Mouse (Mus musculus): ENCODE results near the gene Zbtb20. TPM values are rescaled to one million over a fixed set of nuclear protein-coding genes. Genes with fewer than 3 reads are reported as not detected.

Gene Zbtb20
- total and polyA plus RNA-seq, 3 experiments: 52.1 to 128 (median 113) TPM

- no peak for DNase-seq
These were observed 634.8 kb downstream of the Zbtb20 start for GRCm38 (mm10) chr16:43510516-43510915.

GRCm38 (mm10) chr16:43511531-43511930, 635.9 kb downstream of the Zbtb20 start:
- DNase-seq: no peak

- no peak for DNase-seq
These were observed 638.3 kb downstream of the Zbtb20 start for GRCm38 (mm10) chr16:43513933-43514332.

GRCm38 (mm10) chr16:43515538-43515937, 639.9 kb downstream of the Zbtb20 start:
- DNase-seq: peak; percentile 49

GRCm38 (mm10) chr16:43520274-43520673, 644.6 kb downstream of the Zbtb20 start:
- DNase-seq: no peak

GRCm38 (mm10) chr16:43522482-43522881, 646.8 kb downstream of the Zbtb20 start:
- DNase-seq: no peak

GRCm38 (mm10) chr16:43524179-43524578, 648.5 kb downstream of the Zbtb20 start:
- DNase-seq: no peak

GRCm38 (mm10) chr16:43525624-43526023, 649.9 kb downstream of the Zbtb20 start:
- no peak for DNase-seq

GRCm38 (mm10) chr16:43528300-43528699, 652.6 kb downstream of the Zbtb20 start:
- DNase-seq: peak; percentile 56

- DNase-seq: no peak
These were observed 655.6 kb downstream of the Zbtb20 start for GRCm38 (mm10) chr16:43531328-43531727.

GRCm38 (mm10) chr16:43534103-43534502, 658.4 kb downstream of the Zbtb20 start:
- no peak for DNase-seq

- DNase-seq: peak; percentile 60
These were observed 660.2 kb downstream of the Zbtb20 start for GRCm38 (mm10) chr16:43535912-43536311.

GRCm38 (mm10) chr16:43537163-43537562, 661.5 kb downstream of the Zbtb20 start:
- DNase-seq: no peak

GRCm38 (mm10) chr16:43539659-43540096, 664.0 kb downstream of the Zbtb20 start:
- DNase-seq: peak; percentile 43

- DNase-seq: no peak
These were observed 664.4 kb downstream of the Zbtb20 start for GRCm38 (mm10) chr16:43540108-43540507.

GRCm38 (mm10) chr16:43540546-43541167, 665.0 kb downstream of the Zbtb20 start:
- DNase-seq: no peak

GRCm38 (mm10) chr16:43545261-43545660, 669.6 kb downstream of the Zbtb20 start:
- DNase-seq: peak; percentile 49

GRCm38 (mm10) chr16:43547323-43548180, 671.9 kb downstream of the Zbtb20 start:
- DNase-seq: peak; percentile 72

- DNase-seq: peak; percentile 65
These were observed 673.1 kb downstream of the Zbtb20 start for GRCm38 (mm10) chr16:43548774-43549173.

- DNase-seq: peak; percentile 61
These were observed 673.9 kb downstream of the Zbtb20 start for GRCm38 (mm10) chr16:43549425-43550089.

- no peak for DNase-seq
These were observed 676.8 kb downstream of the Zbtb20 start for GRCm38 (mm10) chr16:43552443-43552842.

GRCm38 (mm10) chr16:43557385-43557784, 681.7 kb downstream of the Zbtb20 start:
- DNase-seq: no peak

GRCm38 (mm10) chr16:43561330-43561729, 685.6 kb downstream of the Zbtb20 start:
- no peak for DNase-seq

All from adrenal gland, adult 2 months (tissue).